In genomic region chr1:181039652-181040051, GRCm38 (mm10) we compare ENCODE assay signal across 9 mouse cellular contexts. TPM values are rescaled to one million over a fixed set of nuclear protein-coding genes. Genes with fewer than 3 reads are reported as not detected.
A peak's percentile ranks its signal among the peaks of the same experiment; 100 is the strongest.
DNase-seq lines count a peak whose midpoint lies in the region; ATAC-seq lines count a peak whose summit lies in the region.
"Had no signal": no experiment of that assay in that cellular context is flagged by ENCODE, and none has a peak within 500 bp of the region (broad histone marks: within the 10 kb centered on the region; RNA-seq: fewer than 3 reads in every experiment).

No protein-coding gene starts in this region.

- peak; percentile 48 for DNase-seq in limb, embryonic 11.5 days (ENCODE audit: low spot score)
- no peak for DNase-seq in limb, embryonic 10.5 days (ENCODE audit: low spot score)
- DNase-seq in MN1 (ENCODE audit: low spot score): peak; percentile 58
- peak; percentile 29 to 59 for DNase-seq in cerebellum, postnatal 25 days
- DNase-seq in gastrocnemius, postnatal 10 days: no peak
- no peak for DNase-seq in frontal cortex, postnatal 25 days (ENCODE audit: low spot score in 2 of 2)

- ATAC-seq in limb, embryonic 11.5 days (ENCODE audit: insufficient number of reproducible peaks, low FRiP score, low TSS enrichment, low read depth): no peak
- ATAC-seq in inflammation-experienced regulatory T-cells, adult 6 months: peak; percentile 65
- 0 out of 2 replicates have a peak, but pooled peaks have one; percentile 43 for ATAC-seq in monocyte, adult 5-6 weeks (replicated peaks; ENCODE audit: insufficient number of reproducible peaks, low FRiP score, low TSS enrichment, poor library complexity, severe bottlenecking)

- H3K27me3 ChIP-seq in limb, embryonic 11.5 days (ENCODE audit: control insufficient read depth, insufficient read depth, low read length): no peaks in the 10 kb centered on the region
- H3K27me3 ChIP-seq in limb, embryonic 10.5 days (ENCODE audit: low read depth, poor library complexity, severe bottlenecking): 0 out of 2 replicates have a peak, but pooled peaks cover 9% of the 10 kb centered on the region

- H3K9me3 ChIP-seq in limb, embryonic 11.5 days (ENCODE audit: control insufficient read depth, low read length): no peaks in the 10 kb centered on the region
- H3K9me3 ChIP-seq in limb, embryonic 10.5 days (replicated peaks): no peaks in the 10 kb centered on the region

- H3K9ac ChIP-seq in limb, embryonic 11.5 days (ENCODE audit: low read length): no peak overlapping the region

- H3K4me3 ChIP-seq in limb, embryonic 11.5 days (ENCODE audit: low read depth, low read length): no peak overlapping the region
- no peak overlapping the region for H3K4me3 ChIP-seq in limb, embryonic 10.5 days

- no peak overlapping the region for H3K27ac ChIP-seq in limb, embryonic 11.5 days (replicated peaks; ENCODE audit: low read depth, low read length)
- H3K27ac ChIP-seq in limb, embryonic 10.5 days: no peak overlapping the region

- 17% methylated on average over 4 of the region's 4 CpGs for WGBS in limb, embryonic 11.5 days
- WGBS in limb, embryonic 10.5 days: 19% methylated on average over 4 of the region's 4 CpGs

- no peak overlapping the region for H3K4me2 ChIP-seq in limb, embryonic 11.5 days (ENCODE audit: low read depth, severe bottlenecking)

- H3K4me1 ChIP-seq in limb, embryonic 11.5 days (ENCODE audit: control insufficient read depth, insufficient read depth, low read length): no peaks in the 10 kb centered on the region
- no peaks in the 10 kb centered on the region for H3K4me1 ChIP-seq in limb, embryonic 10.5 days

- H3K36me3 ChIP-seq in limb, embryonic 11.5 days (ENCODE audit: control insufficient read depth, insufficient read depth, low read length): no peaks in the 10 kb centered on the region
- H3K36me3 ChIP-seq in limb, embryonic 10.5 days: no peaks in the 10 kb centered on the region

RNA-seq across cellular contexts. Expression of gene 9130409I23Rik, which starts 11.4 kb away (rescaled TPM):
- not detected in 2 replicates for polyA plus RNA-seq in limb, embryonic 11.5 days (2014; fragmentation: Nextera tagmentation; extraction: Ambion mirVana)
- polyA plus RNA-seq in limb, embryonic 10.5 days (2016; fragmentation: Nextera tagmentation; extraction: Ambion mirVana): not detected in 2 replicates
- polyA plus RNA-seq in inflammation-experienced regulatory T-cells, adult 6 months (2017; shearing (Covaris generic)): not detected
- total RNA-seq in monocyte, adult 5-6 weeks (2017): not detected in 3 replicates
- total RNA-seq in gastrocnemius, postnatal 10 days (2021): not detected
- polyA plus RNA-seq: large intestine, adult 2 months had no signal

RNA-seq across cellular contexts. Expression of gene Ephx1, which starts 18.9 kb away (rescaled TPM):
- 1.7 TPM in 2 replicates for polyA plus RNA-seq in limb, embryonic 11.5 days (2014; fragmentation: Nextera tagmentation; extraction: Ambion mirVana)
- 0.87 and 1.4 TPM in 2 replicates for polyA plus RNA-seq in limb, embryonic 10.5 days (2016; fragmentation: Nextera tagmentation; extraction: Ambion mirVana)
- polyA plus RNA-seq in inflammation-experienced regulatory T-cells, adult 6 months (2017; shearing (Covaris generic)): 100 to 1,000 TPM in 2 of 3 experiments, 10 to 100 TPM in 1; 40.9 to 267 (median 215) TPM
- 7.0 to 10.9 TPM (median 8.9 TPM) in 3 replicates for total RNA-seq in monocyte, adult 5-6 weeks (2017)
- total RNA-seq in gastrocnemius, postnatal 10 days (2021): 10 to 100 TPM; 15.8 to 17.6 TPM

Comparison
In these comparisons a context has a peak if more than half of its experiments do, and no peak if none do; other contexts are left out.
1. DNase-seq: peak in limb, embryonic 11.5 days (single experiment), MN1 (single experiment) and cerebellum, postnatal 25 days (2 of 2); none in limb, embryonic 10.5 days (single experiment), gastrocnemius, postnatal 10 days (single experiment) and frontal cortex, postnatal 25 days (0 of 2).
2. RNA of gene Ephx1, which starts 18.9 kb away (polyA plus RNA-seq): 40.9 to 267 TPM in inflammation-experienced regulatory T-cells, adult 6 months; 1.7 TPM in limb, embryonic 11.5 days and 0.87 to 1.4 TPM in limb, embryonic 10.5 days; every median in the first group is over 10 times any median in the second.